Mouse (Mus musculus): ENCODE data around the gene Pilrb1.
"Not testable (repeated sequence)": the region's sequence is repeated elsewhere in the genome, so short reads cannot be mapped to it uniquely, and the experiment has no call there.

Pilrb1 gene

DNA sequence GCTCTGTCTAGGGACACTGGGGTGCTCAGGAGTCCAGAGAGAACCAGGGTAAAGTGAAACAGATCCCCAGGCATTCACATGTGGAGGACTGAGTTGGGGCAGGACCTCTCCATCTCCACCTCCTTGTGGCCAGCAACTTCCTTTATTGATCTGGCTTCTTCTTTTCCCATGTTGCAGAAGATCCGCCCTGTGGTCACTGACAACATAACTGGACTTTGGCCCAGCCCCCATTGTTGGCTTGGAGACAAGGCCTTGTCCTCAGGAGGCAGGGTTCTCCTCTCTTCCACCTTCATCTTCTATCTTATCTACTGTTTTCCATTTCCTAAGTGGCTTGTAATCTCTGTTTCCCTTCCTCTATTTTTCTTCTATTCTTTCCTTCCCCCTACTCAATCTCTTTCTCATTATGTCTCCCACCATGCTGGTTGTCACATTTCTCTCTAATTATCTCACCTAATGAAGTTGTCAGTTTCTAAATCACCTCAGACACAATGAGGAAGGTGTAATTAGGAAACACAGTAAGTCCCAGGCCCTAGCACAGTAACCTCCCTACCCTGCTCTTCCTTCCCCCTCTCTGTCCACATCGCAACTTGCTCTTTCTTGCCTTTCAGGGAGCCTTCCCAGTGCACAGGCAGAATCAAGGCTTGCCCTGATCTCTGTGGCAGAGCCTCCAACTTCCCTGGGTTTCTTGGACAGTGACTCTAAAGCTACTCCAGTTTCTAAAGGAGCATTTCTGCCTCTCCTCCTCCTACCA, at the start of gene Pilrb1:
Pilrb1 (minus strand) TSS at position 147 of the 751 bp plus-strand sequence.
- not testable (repeated sequence) for DNase-seq (ENCODE audit: low spot score)

- no peak for DNase-seq (ENCODE audit: low spot score)
Observed at GRCm38 (mm10) chr5:137897812-137898211, 39.9 kb upstream of the Pilrb1 start.

- DNase-seq (ENCODE audit: low spot score), result no peak
Observed at GRCm38 (mm10) chr5:137892954-137893353, 35.0 kb upstream of the Pilrb1 start.

GRCm38 (mm10) chr5:137887666-137888065, 29.8 kb upstream of the Pilrb1 start:
- DNase-seq (ENCODE audit: low spot score), result peak; percentile 38

GRCm38 (mm10) chr5:137885894-137886293, 28.0 kb upstream of the Pilrb1 start:
- peak; percentile 85 for DNase-seq (ENCODE audit: low spot score)

DNA sequence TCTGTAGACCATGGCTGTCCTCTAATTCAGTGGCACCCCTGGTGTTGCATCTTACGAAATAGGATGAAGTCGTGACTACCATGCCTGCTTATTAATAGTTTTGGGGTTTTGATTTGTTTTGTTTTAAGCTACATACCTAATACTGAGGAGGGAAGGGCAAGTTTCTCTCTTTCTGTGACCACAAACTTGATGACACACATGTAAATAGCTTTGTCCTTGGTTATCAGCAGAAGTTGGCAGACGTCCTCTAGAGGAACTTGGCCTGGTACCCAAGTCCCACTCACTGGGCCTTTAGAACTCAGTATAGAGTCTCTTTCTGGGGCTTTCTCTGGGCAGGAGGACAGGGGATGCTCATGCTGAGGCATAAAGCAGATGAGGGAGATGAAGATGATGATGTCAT, 25.4 kb upstream of the Pilrb1 start:
- no peak for DNase-seq (ENCODE audit: low spot score)

- DNase-seq (ENCODE audit: low spot score), result no peak
Observed at GRCm38 (mm10) chr5:137882922-137883321, 25.0 kb upstream of the Pilrb1 start.

GRCm38 (mm10) chr5:137877860-137878259, 20.0 kb upstream of the Pilrb1 start:
- no peak for DNase-seq (ENCODE audit: low spot score)

GRCm38 (mm10) chr5:137875054-137875453, 17.1 kb upstream of the Pilrb1 start:
- no peak for DNase-seq (ENCODE audit: low spot score)

- DNase-seq (ENCODE audit: low spot score), result not testable (repeated sequence)
Observed at GRCm38 (mm10) chr5:137872381-137872702, 14.4 kb upstream of the Pilrb1 start.

GRCm38 (mm10) chr5:137871644-137872380, 13.9 kb upstream of the Pilrb1 start, which contains the start of gene Pilrb2:
Gene Pilrb2 (minus strand): TSS chr5:137871815.
- not testable (repeated sequence) for DNase-seq (ENCODE audit: low spot score)

GRCm38 (mm10) chr5:137868600-137868999, 10.7 kb upstream of the Pilrb1 start:
- not testable (repeated sequence) for DNase-seq (ENCODE audit: low spot score)

- not testable (repeated sequence) for DNase-seq (ENCODE audit: low spot score)
Observed at GRCm38 (mm10) chr5:137864008-137864407, 6.1 kb upstream of the Pilrb1 start.

GRCm38 (mm10) chr5:137856870-137857269, 1.0 kb downstream of the Pilrb1 start:
- not testable (repeated sequence) for DNase-seq (ENCODE audit: low spot score)

GRCm38 (mm10) chr5:137854907-137855306, 3.0 kb downstream of the Pilrb1 start:
- DNase-seq (ENCODE audit: low spot score), result not testable (repeated sequence)

DNA sequence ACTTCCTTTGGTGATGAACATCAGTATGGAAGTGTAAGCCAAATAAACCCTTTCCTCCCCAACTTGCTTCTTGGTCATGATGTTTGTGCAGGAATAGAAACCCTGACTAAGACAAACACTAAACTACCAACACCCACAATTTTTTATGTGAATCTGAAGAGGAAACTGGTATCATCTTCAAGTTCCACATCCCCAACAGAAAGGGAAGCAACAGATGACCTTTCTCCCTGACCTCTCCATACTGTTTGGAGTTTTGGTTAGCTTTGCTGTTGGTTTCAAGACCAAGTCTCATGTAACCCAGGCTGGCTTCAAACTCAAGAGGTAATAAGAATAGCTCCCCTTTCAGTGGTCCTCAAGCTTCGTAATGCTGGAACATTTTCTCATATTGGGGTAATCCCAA, 7.6 kb downstream of the Pilrb1 start:
- not testable (repeated sequence) for DNase-seq (ENCODE audit: low spot score)

GRCm38 (mm10) chr5:137837110-137837509, 20.8 kb downstream of the Pilrb1 start:
- not testable (repeated sequence) for DNase-seq (ENCODE audit: low spot score)

DNA sequence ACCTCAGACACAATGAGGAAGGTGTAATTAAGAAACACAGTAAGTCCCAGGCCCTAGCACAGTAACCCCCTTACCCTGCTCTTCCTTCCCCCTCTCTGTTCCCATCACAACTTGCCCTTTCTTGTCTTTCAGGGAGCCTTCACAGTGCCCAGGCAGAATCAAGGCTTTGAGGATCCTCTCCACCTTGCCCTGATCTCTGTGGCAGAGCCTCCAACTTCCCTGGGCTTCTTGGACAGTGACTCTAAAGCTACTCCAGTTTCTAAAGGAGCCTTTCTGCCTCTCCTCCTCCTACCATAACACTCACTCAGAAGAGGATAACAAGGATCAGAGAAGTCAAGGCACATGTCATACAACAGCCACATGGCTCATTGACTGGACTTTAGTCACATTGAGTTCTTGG, 21.3 kb downstream of the Pilrb1 start:
- no peak for DNase-seq (ENCODE audit: low spot score)

DNA sequence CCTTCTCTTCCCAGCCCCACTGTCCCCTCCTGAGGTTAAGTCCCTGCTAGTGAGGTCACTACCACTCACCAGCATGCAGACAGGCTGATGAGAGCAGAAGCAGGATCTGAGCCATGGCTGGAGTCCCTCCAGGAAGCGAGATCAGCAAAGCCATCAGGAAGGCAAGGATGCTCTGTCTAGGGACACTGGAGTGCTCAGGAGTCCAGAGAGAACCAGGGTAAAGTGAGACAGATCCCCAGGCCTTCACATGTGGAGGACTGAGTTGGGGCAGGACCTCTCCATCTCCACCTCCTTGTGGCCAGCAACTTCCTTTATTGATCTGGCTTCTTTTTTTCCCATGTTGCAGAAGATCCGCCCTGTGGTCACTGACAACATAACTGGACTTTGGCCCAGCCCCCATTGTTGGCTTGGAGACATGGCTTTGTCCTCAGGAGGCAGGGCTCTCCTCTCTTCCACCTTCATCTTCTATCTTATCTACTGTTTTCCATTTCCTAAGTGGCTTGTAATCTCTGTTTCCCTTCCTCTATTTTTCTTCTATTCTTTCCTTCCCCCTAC, 21.9 kb downstream of the Pilrb1 start, which contains the start of gene Pilra:
Pilra (minus strand) TSS at position 316 of the 555 bp plus-strand sequence.
- DNase-seq (ENCODE audit: low spot score), result not testable (repeated sequence)

GRCm38 (mm10) chr5:137833500-137833899, 24.4 kb downstream of the Pilrb1 start:
- no peak for DNase-seq (ENCODE audit: low spot score)

GRCm38 (mm10) chr5:137831506-137831905, 26.4 kb downstream of the Pilrb1 start:
- DNase-seq (ENCODE audit: low spot score), result no peak

DNA sequence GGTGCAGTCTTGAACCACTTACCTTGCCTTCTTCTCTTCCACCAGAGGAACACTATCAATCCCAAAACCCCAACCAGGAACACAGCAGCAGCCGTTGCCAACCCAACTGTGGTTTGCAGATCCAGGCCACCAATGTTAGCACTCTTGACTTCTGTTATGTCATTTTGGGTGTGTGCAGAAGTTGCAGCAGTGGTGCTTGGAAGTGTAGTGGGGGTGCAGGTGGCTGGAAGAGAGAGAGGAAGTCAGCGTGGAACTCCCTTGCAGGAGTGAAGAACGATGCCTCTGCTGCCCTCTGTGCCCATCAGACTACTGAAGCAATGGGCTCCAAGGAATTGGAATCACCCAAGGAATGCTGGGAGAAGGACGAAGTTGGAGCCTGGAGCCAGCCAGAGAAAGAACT, 26.8 kb downstream of the Pilrb1 start:
- no peak for DNase-seq (ENCODE audit: low spot score)

DNA sequence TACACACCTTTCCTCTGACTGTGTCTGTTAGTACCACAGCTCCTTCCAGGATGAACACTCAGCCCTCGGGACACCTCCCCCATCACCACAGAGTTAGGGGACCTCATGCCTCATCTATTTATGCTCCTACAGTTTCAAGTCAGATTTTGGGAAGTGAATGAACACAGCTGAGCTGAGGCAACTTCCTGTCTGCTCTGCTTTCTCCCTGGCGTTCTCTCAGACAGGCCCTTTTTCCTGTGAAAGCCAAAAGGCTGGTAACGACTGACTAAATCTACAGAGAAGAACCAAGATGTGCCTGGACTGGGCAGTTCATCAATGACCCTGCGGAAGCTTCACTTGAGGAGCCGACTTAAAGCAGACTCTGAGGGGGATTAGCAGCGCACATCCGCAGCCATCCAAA, 27.7 kb downstream of the Pilrb1 start:
- DNase-seq (ENCODE audit: low spot score), result no peak

Measured in adipocyte (in vitro differentiated cells).